ENCODE assay signal across 8 mouse cellular contexts in genomic region chr5:120511643-120512220, GRCm38 (mm10). TPM values are rescaled to one million over a fixed set of nuclear protein-coding genes. Genes with fewer than 3 reads are reported as not detected.
DNase-seq lines count a peak whose midpoint lies in the region; ATAC-seq and TF ChIP-seq lines count a peak whose summit lies in the region.

No protein-coding gene starts in this region.

- DNase-seq in left cerebral cortex, adult 2 months (ENCODE audit: extremely low spot score in 1 of 2, low spot score in 2 of 2): no peak
- no peak for DNase-seq in left cerebral cortex, adult 18-20 months (ENCODE audit: low spot score in 2 of 2)
- no peak for DNase-seq in forebrain, embryonic 10.5 days (ENCODE audit: extremely low spot score, low spot score)
- no peak for DNase-seq in hindbrain, embryonic 10.5 days (ENCODE audit: low spot score)
- no peak for DNase-seq in embryo, embryonic 9.5 days (ENCODE audit: extremely low spot score)
- DNase-seq in cerebellum, adult 8-10 months: no peak

- peak overlapping the region; percentile 77 for H3K4me2 ChIP-seq in liver, embryonic 15.5 days
- H3K4me2 ChIP-seq in neural tube, embryonic 13.5 days: peak overlapping the region; percentile 54

- 0 out of 2 replicates have a peak, but pooled peaks have one; percentile 1 for ATAC-seq in liver, embryonic 15.5 days (ENCODE audit: insufficient read depth)
- ATAC-seq in neural tube, embryonic 13.5 days (ENCODE audit: low read depth): no peak

- H3K9ac ChIP-seq in liver, embryonic 15.5 days: peak overlapping the region; percentile 53
- H3K9ac ChIP-seq in neural tube, embryonic 13.5 days: peak overlapping the region; percentile 47; the same call in 1 of the 2 replicates

- H3K4me1 ChIP-seq in forebrain, embryonic 10.5 days: peaks cover 49% of the 10 kb centered on the region
- H3K4me1 ChIP-seq in hindbrain, embryonic 10.5 days (replicated peaks): peaks cover 57% of the 10 kb centered on the region
- peaks cover 54% of the 10 kb centered on the region for H3K4me1 ChIP-seq in liver, embryonic 15.5 days (replicated peaks)
- H3K4me1 ChIP-seq in neural tube, embryonic 13.5 days (replicated peaks): peaks cover 71% of the 10 kb centered on the region

- no peaks in the 10 kb centered on the region for H3K9me3 ChIP-seq in forebrain, embryonic 10.5 days
- peaks cover 5% of the 10 kb centered on the region for H3K9me3 ChIP-seq in hindbrain, embryonic 10.5 days
- no peaks in the 10 kb centered on the region for H3K9me3 ChIP-seq in liver, embryonic 15.5 days (replicated peaks)
- H3K9me3 ChIP-seq in neural tube, embryonic 13.5 days: no peaks in the 10 kb centered on the region

- no peak for TF ChIP-seq CTCF in left cerebral cortex, adult 2 months (IDR thresholded peaks at IDR 0.05)

- H3K27ac ChIP-seq in left cerebral cortex, adult 2 months: peak overlapping the region; percentile 20; the same call in 1 of the 2 replicates
- H3K27ac ChIP-seq in forebrain, embryonic 10.5 days: peak overlapping the region; percentile 80; the same call in 1 of the 2 replicates
- H3K27ac ChIP-seq in hindbrain, embryonic 10.5 days: peak overlapping the region; percentile 82
- H3K27ac ChIP-seq in liver, embryonic 15.5 days (replicated peaks): peak overlapping the region; percentile 71
- no peak overlapping the region for H3K27ac ChIP-seq in neural tube, embryonic 13.5 days (replicated peaks)

- WGBS in forebrain, embryonic 10.5 days: 32% methylated on average over 14 of the region's 14 CpGs
- WGBS in hindbrain, embryonic 10.5 days: 39% methylated on average over 14 of the region's 14 CpGs
- WGBS in liver, embryonic 15.5 days (ENCODE audit: insufficient replicate concordance): 5% methylated on average over 14 of the region's 14 CpGs
- WGBS in neural tube, embryonic 13.5 days: 34% methylated on average over 14 of the region's 14 CpGs

- H3K4me3 ChIP-seq in left cerebral cortex, adult 2 months: peak overlapping the region; percentile 60
- H3K4me3 ChIP-seq in forebrain, embryonic 10.5 days: peak overlapping the region; percentile 61
- peak overlapping the region; percentile 57 for H3K4me3 ChIP-seq in hindbrain, embryonic 10.5 days
- H3K4me3 ChIP-seq in liver, embryonic 15.5 days (replicated peaks): peak overlapping the region; percentile 62
- H3K4me3 ChIP-seq in neural tube, embryonic 13.5 days: peak overlapping the region; percentile 38

- intact Hi-C loops in left cerebral cortex, adult 2 months (cut with DNase I): no loop called here

- H3K27me3 ChIP-seq in forebrain, embryonic 10.5 days (ENCODE audit: poor library complexity, severe bottlenecking): peaks cover 28% of the 10 kb centered on the region
- peaks cover 19% of the 10 kb centered on the region for H3K27me3 ChIP-seq in hindbrain, embryonic 10.5 days (ENCODE audit: insufficient read depth, poor library complexity, severe bottlenecking)
- peaks cover 10% of the 10 kb centered on the region; the same call in 1 of the 2 replicates for H3K27me3 ChIP-seq in liver, embryonic 15.5 days
- H3K27me3 ChIP-seq in neural tube, embryonic 13.5 days: peaks cover 11% of the 10 kb centered on the region

- no peaks in the 10 kb centered on the region for H3K36me3 ChIP-seq in forebrain, embryonic 10.5 days (replicated peaks)
- H3K36me3 ChIP-seq in hindbrain, embryonic 10.5 days: no peaks in the 10 kb centered on the region
- H3K36me3 ChIP-seq in liver, embryonic 15.5 days (replicated peaks): 0 out of 2 replicates have a peak, but pooled peaks cover 5% of the 10 kb centered on the region
- no peaks in the 10 kb centered on the region for H3K36me3 ChIP-seq in neural tube, embryonic 13.5 days

RNA-seq across cellular contexts. Expression of gene Slc8b1, which starts 0.8 kb away (rescaled TPM):
- 1 to 10 TPM; 4.5 to 7.5 TPM for total RNA-seq in left cerebral cortex, adult 2 months (2021)
- total RNA-seq in left cerebral cortex, adult 18-20 months (2021): 1 to 10 TPM; 5.8 to 8.1 TPM
- polyA plus RNA-seq in forebrain, embryonic 10.5 days (2016; fragmentation: Nextera tagmentation; extraction: Ambion mirVana): 3.7 and 4.4 TPM in 2 replicates
- 4.4 and 5.8 TPM in 2 replicates for polyA plus RNA-seq in hindbrain, embryonic 10.5 days (2016; fragmentation: Nextera tagmentation; extraction: Ambion mirVana)
- 7.4 and 8.2 TPM in 2 replicates for polyA plus RNA-seq in liver, embryonic 15.5 days (2015; fragmentation: Nextera tagmentation; extraction: Ambion mirVana)
- 3.0 and 3.6 TPM in 2 replicates for polyA plus RNA-seq in neural tube, embryonic 13.5 days (2015; fragmentation: Nextera tagmentation; extraction: Ambion mirVana)

RNA-seq across cellular contexts. Expression of gene Plbd2, which starts 8.3 kb away (rescaled TPM):
- 10 to 100 TPM; 60.6 to 61.7 TPM for total RNA-seq in left cerebral cortex, adult 2 months (2021)
- 10 to 100 TPM; 54.5 to 57.2 TPM for total RNA-seq in left cerebral cortex, adult 18-20 months (2021)
- 33.0 and 35.5 TPM in 2 replicates for polyA plus RNA-seq in forebrain, embryonic 10.5 days (2016; fragmentation: Nextera tagmentation; extraction: Ambion mirVana)
- 42.5 and 43.0 TPM in 2 replicates for polyA plus RNA-seq in hindbrain, embryonic 10.5 days (2016; fragmentation: Nextera tagmentation; extraction: Ambion mirVana)
- polyA plus RNA-seq in liver, embryonic 15.5 days (2015; fragmentation: Nextera tagmentation; extraction: Ambion mirVana): 18.0 and 18.9 TPM in 2 replicates
- 35.8 and 42.8 TPM in 2 replicates for polyA plus RNA-seq in neural tube, embryonic 13.5 days (2015; fragmentation: Nextera tagmentation; extraction: Ambion mirVana)

RNA-seq across cellular contexts. Expression of gene Sds, which starts 35.4 kb away (rescaled TPM):
- total RNA-seq in left cerebral cortex, adult 2 months (2021): under 1 TPM in 1 of 2 experiments, not detected in 1; 0.61 TPM
- not detected for total RNA-seq in left cerebral cortex, adult 18-20 months (2021)
- polyA plus RNA-seq in forebrain, embryonic 10.5 days (2016; fragmentation: Nextera tagmentation; extraction: Ambion mirVana): not detected in 2 replicates
- not detected in 2 replicates for polyA plus RNA-seq in hindbrain, embryonic 10.5 days (2016; fragmentation: Nextera tagmentation; extraction: Ambion mirVana)
- polyA plus RNA-seq in liver, embryonic 15.5 days (2015; fragmentation: Nextera tagmentation; extraction: Ambion mirVana): 1.6 and 2.3 TPM in 2 replicates
- not detected in 2 replicates for polyA plus RNA-seq in neural tube, embryonic 13.5 days (2015; fragmentation: Nextera tagmentation; extraction: Ambion mirVana)

RNA-seq across cellular contexts. Expression of gene Sdsl, which starts 39.1 kb away (rescaled TPM):
- total RNA-seq in left cerebral cortex, adult 2 months (2021): 1 to 10 TPM; 5.3 to 7.4 TPM
- 1 to 10 TPM; 7.9 to 8.6 TPM for total RNA-seq in left cerebral cortex, adult 18-20 months (2021)
- polyA plus RNA-seq in forebrain, embryonic 10.5 days (2016; fragmentation: Nextera tagmentation; extraction: Ambion mirVana): 9.3 and 10.2 TPM in 2 replicates
- 6.2 and 7.9 TPM in 2 replicates for polyA plus RNA-seq in hindbrain, embryonic 10.5 days (2016; fragmentation: Nextera tagmentation; extraction: Ambion mirVana)
- 4.5 and 5.8 TPM in 2 replicates for polyA plus RNA-seq in liver, embryonic 15.5 days (2015; fragmentation: Nextera tagmentation; extraction: Ambion mirVana)
- 5.2 and 6.9 TPM in 2 replicates for polyA plus RNA-seq in neural tube, embryonic 13.5 days (2015; fragmentation: Nextera tagmentation; extraction: Ambion mirVana)
